Comparison of ENCODE assay signal across 21 mouse cellular contexts in genomic region chr11:89339783-89340182, GRCm38 (mm10). TPM values are rescaled to one million over a fixed set of nuclear protein-coding genes. Genes with fewer than 3 reads are reported as not detected.
DNase-seq lines count a peak whose midpoint lies in the region; ATAC-seq and TF ChIP-seq lines count a peak whose summit lies in the region.
"Had no signal": no experiment of that assay in that cellular context is flagged by ENCODE, and none has a peak within 500 bp of the region (broad histone marks: within the 10 kb centered on the region; RNA-seq: fewer than 3 reads in every experiment).

No protein-coding gene starts in this region.

- peak; percentile 4 for DNase-seq in adrenal gland, adult 8-10 months
- DNase-seq in adrenal gland, postnatal 4 days (ENCODE audit: low spot score in 2 of 2): no peak
- DNase-seq in heart, adult 8-10 months (ENCODE audit: low spot score): peak; percentile 1
- DNase-seq in midbrain, embryonic 10.5 days (ENCODE audit: low spot score): no peak
- DNase-seq in skeletal muscle tissue, adult 2 months (ENCODE audit: low read depth, low spot score): peak; percentile 1
- DNase-seq in thymus, adult 2 months: no peak
- DNase-seq: kidney, adult 2 months; kidney, postnatal 14 days; liver, embryonic 13.5 days; midbrain, embryonic 14.5 days; spleen, adult 18-20 months; thymus, postnatal 14 days had no signal

- no peak overlapping the region for H3K9ac ChIP-seq in heart, embryonic 12.5 days
- H3K9ac ChIP-seq in midbrain, embryonic 13.5 days (replicated peaks): no peak overlapping the region
- H3K9ac ChIP-seq: forebrain, embryonic 15.5 days; liver, embryonic 13.5 days; neural tube, embryonic 15.5 days; stomach, embryonic 15.5 days had no signal

- H3K27me3 ChIP-seq in heart, embryonic 12.5 days (replicated peaks): no peaks in the 10 kb centered on the region
- H3K27me3 ChIP-seq in midbrain, embryonic 10.5 days (ENCODE audit: low read depth, poor library complexity, severe bottlenecking): no peaks in the 10 kb centered on the region
- no peaks in the 10 kb centered on the region for H3K27me3 ChIP-seq in midbrain, embryonic 13.5 days
- H3K27me3 ChIP-seq in thymus, adult 2 months (ENCODE audit: control insufficient read depth, insufficient read depth, low read length): no peaks in the 10 kb centered on the region
- H3K27me3 ChIP-seq: forebrain, embryonic 15.5 days; liver, embryonic 13.5 days; neural tube, embryonic 15.5 days; stomach, embryonic 15.5 days had no signal

- no peaks in the 10 kb centered on the region for H3K36me3 ChIP-seq in heart, embryonic 12.5 days
- H3K36me3 ChIP-seq in midbrain, embryonic 10.5 days: no peaks in the 10 kb centered on the region
- no peaks in the 10 kb centered on the region for H3K36me3 ChIP-seq in midbrain, embryonic 13.5 days
- H3K36me3 ChIP-seq in thymus, adult 2 months (ENCODE audit: control insufficient read depth, insufficient read depth, low read length): no peaks in the 10 kb centered on the region
- H3K36me3 ChIP-seq: forebrain, embryonic 15.5 days; hindbrain, embryonic 10.5 days; liver, embryonic 13.5 days; neural tube, embryonic 15.5 days; stomach, embryonic 15.5 days had no signal

- no peak overlapping the region for H3K27ac ChIP-seq in heart, embryonic 12.5 days (ENCODE audit: poor library complexity, severe bottlenecking)
- H3K27ac ChIP-seq in midbrain, embryonic 10.5 days (replicated peaks): peak overlapping the region; percentile 52; the same call in 1 of the 2 replicates
- no peak overlapping the region for H3K27ac ChIP-seq in midbrain, embryonic 13.5 days
- no peak overlapping the region for H3K27ac ChIP-seq in thymus, adult 2 months (ENCODE audit: control insufficient read depth, insufficient read depth, low read length)
- H3K27ac ChIP-seq: forebrain, embryonic 15.5 days; hindbrain, embryonic 10.5 days; left cerebral cortex, adult 2 months; liver, embryonic 13.5 days; neural tube, embryonic 15.5 days; stomach, embryonic 15.5 days had no signal

- H3K4me3 ChIP-seq in heart, embryonic 12.5 days: no peak overlapping the region
- no peak overlapping the region for H3K4me3 ChIP-seq in midbrain, embryonic 10.5 days
- H3K4me3 ChIP-seq in midbrain, embryonic 13.5 days (replicated peaks): no peak overlapping the region
- H3K4me3 ChIP-seq in thymus, adult 2 months (ENCODE audit: control insufficient read depth, insufficient read depth, low read length): no peak overlapping the region
- H3K4me3 ChIP-seq: forebrain, embryonic 15.5 days; hindbrain, embryonic 10.5 days; left cerebral cortex, adult 2 months; liver, embryonic 13.5 days; myocyte; neural tube, embryonic 15.5 days; stomach, embryonic 15.5 days had no signal

- no peak overlapping the region for H3K4me2 ChIP-seq in heart, embryonic 12.5 days
- H3K4me2 ChIP-seq in midbrain, embryonic 13.5 days (replicated peaks): no peak overlapping the region
- H3K4me2 ChIP-seq: forebrain, embryonic 15.5 days; liver, embryonic 13.5 days; neural tube, embryonic 15.5 days; stomach, embryonic 15.5 days had no signal

- no peak for TF ChIP-seq CTCF in thymus, adult 2 months (IDR thresholded peaks at IDR 0.05; ENCODE audit: borderline replicate concordance, control insufficient read depth, extremely low read depth, insufficient read depth, low read length, poor library complexity)

- no peak for TF ChIP-seq POLR2A in thymus, adult 2 months (IDR thresholded peaks at IDR 0.05; ENCODE audit: control insufficient read depth, extremely low read depth, insufficient read depth, low read length, poor library complexity)

- no peak for ATAC-seq in heart, embryonic 12.5 days (ENCODE audit: insufficient number of reproducible peaks, low FRiP score)
- ATAC-seq in midbrain, embryonic 13.5 days: no peak
- ATAC-seq: CD4-positive, CD25-positive, alpha-beta regulatory T cell, adult 4 months had no signal

- 73% methylated on average over 8 of the region's 8 CpGs for WGBS in heart, embryonic 12.5 days
- 90% methylated on average over 8 of the region's 8 CpGs for WGBS in midbrain, embryonic 10.5 days
- WGBS in midbrain, embryonic 13.5 days: 89% methylated on average over 8 of the region's 8 CpGs
- 96% methylated on average over 8 of the region's 8 CpGs for WGBS in thymus, adult 2 months

- peaks cover 4% of the 10 kb centered on the region for H3K4me1 ChIP-seq in heart, embryonic 12.5 days (replicated peaks)
- H3K4me1 ChIP-seq in midbrain, embryonic 10.5 days: peaks cover 3% of the 10 kb centered on the region; the same call in 1 of the 2 replicates
- 0 out of 2 replicates have a peak, but pooled peaks cover 3% of the 10 kb centered on the region for H3K4me1 ChIP-seq in midbrain, embryonic 13.5 days (replicated peaks)
- H3K4me1 ChIP-seq in thymus, adult 2 months (replicated peaks; ENCODE audit: control insufficient read depth, insufficient read depth, low read length): no peaks in the 10 kb centered on the region
- H3K4me1 ChIP-seq: liver, embryonic 13.5 days; neural tube, embryonic 15.5 days; stomach, embryonic 15.5 days had no signal

- H3K9me3 ChIP-seq in heart, embryonic 12.5 days (replicated peaks): no peaks in the 10 kb centered on the region
- no peaks in the 10 kb centered on the region for H3K9me3 ChIP-seq in midbrain, embryonic 10.5 days (replicated peaks)
- H3K9me3 ChIP-seq in midbrain, embryonic 13.5 days: no peaks in the 10 kb centered on the region
- H3K9me3 ChIP-seq: forebrain, embryonic 15.5 days; hindbrain, embryonic 10.5 days; neural tube, embryonic 15.5 days; stomach, embryonic 15.5 days had no signal

RNA-seq across cellular contexts. Expression of gene Nog, which starts 37.7 kb away (rescaled TPM):
- under 1 TPM in 3 of 4 experiments, not detected in 1; 0.22 to 0.61 (median 0.49) TPM for total RNA-seq in adrenal gland, adult 8-10 months (2022)
- total RNA-seq in adrenal gland, postnatal 4 days (2021): under 1 TPM; 0.17 to 0.78 TPM
- under 1 TPM in 3 of 4 experiments, not detected in 1; 0.19 to 0.52 (median 0.52) TPM for total RNA-seq in heart, adult 8-10 months (2022)
- 1.1 and 1.7 TPM in 2 replicates for polyA plus RNA-seq in heart, embryonic 12.5 days (2016; fragmentation: Nextera tagmentation; extraction: Ambion mirVana)
- polyA plus RNA-seq in midbrain, embryonic 10.5 days (2016; fragmentation: Nextera tagmentation; extraction: Ambion mirVana): 2.1 and 3.3 TPM in 2 replicates
- polyA plus RNA-seq in midbrain, embryonic 13.5 days (2015; fragmentation: Nextera tagmentation; extraction: Ambion mirVana): 2.7 and 3.2 TPM in 2 replicates
- polyA plus RNA-seq in thymus, adult 2 months (2012; rRNA removed): 0.26 and 0.53 TPM in 2 replicates
- polyA plus RNA-seq: CD4-positive, CD25-positive, alpha-beta regulatory T cell, adult 4 months; liver, embryonic 13.5 days had no signal

Comparison
In these comparisons a context has a peak if more than half of its experiments do, and no peak if none do; other contexts are left out.
1. DNase-seq: peak in adrenal gland, adult 8-10 months (single experiment), heart, adult 8-10 months (single experiment) and skeletal muscle tissue, adult 2 months (single experiment); none in adrenal gland, postnatal 4 days (0 of 2), midbrain, embryonic 10.5 days (single experiment) and thymus, adult 2 months (single experiment).